Mouse (Mus musculus): ENCODE results near the gene Large2. TPM values are rescaled to one million over a fixed set of nuclear protein-coding genes. Genes with fewer than 3 reads are reported as not detected.
"Not testable (repeated sequence)": the region's sequence is repeated elsewhere in the genome, so short reads cannot be mapped to it uniquely, and the experiment has no call there.

The Large2 gene
- polyA plus RNA-seq (2012; rRNA removed): 0.50 and 0.66 TPM in 2 replicates

DNA sequence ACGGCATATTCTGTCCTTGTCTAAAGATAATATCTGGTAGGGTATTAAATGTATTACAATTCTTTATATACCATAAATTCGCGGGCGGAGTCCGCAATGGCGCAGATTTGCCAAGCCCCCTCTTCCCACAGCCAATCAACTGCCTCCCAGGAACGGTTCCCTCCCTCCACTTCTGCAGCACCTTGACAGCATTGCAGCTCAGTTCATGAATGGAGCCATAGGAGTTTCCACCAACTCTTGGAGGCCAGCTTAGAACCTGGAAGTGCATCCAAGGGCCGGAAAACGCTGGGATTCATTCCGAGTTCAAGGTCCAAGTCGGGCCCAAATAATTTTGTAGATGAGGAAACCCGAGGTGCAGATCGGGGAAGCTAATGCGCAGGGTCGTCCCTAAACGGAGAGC, at the start of gene Large2, which contains the start of gene Pex16:
Gene Large2 (minus strand): TSS at position 356 of the 400 bp plus-strand sequence.
Gene Pex16 (plus strand): TSS at position 163 of the 400 bp plus-strand sequence.
- peak in 1 of 2 experiments; percentile 73 for DNase-seq (ENCODE audit: extremely low spot score in 1 of 2, low spot score in 1 of 2)

DNA sequence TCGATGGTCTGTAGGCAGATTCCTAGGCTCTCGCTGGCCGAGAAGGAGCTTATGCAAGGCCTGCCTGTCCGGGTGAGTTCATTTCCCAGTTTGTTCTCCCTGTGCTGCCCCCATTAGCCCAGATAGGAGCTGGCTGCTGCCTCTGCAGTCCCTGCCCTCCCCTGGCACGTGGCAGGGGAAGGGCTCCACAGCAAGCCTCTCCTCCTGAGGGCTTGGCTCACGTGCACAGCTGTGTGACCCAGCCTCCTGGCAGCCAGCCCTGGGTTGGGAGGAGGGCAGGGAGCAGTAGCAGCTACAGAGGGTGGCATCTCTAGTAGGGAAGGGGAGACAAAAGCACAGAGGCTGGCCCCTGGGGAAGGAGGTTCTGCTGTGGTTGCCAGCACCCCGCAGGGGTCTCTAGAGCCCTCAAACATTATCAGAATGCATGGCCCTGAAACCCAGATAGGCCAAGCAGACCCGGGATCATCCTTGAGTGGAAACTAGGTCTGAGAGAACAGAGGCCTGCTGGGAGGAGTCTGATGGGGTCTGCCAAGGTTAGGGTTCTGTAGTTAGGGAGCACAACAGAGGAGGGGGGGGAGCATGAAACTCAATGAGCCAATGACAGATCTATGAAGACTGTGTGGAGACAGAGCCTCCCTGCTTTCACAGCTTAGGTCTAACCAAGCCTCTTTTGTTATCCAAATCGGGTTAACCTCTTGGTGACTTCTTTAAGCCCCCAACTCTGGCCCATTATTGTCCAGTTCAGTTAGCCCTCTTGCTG, 49.2 kb upstream of the Large2 start:
- DNase-seq (ENCODE audit: extremely low spot score in 1 of 2, low spot score in 1 of 2): peak; percentile 82 to 92

DNA sequence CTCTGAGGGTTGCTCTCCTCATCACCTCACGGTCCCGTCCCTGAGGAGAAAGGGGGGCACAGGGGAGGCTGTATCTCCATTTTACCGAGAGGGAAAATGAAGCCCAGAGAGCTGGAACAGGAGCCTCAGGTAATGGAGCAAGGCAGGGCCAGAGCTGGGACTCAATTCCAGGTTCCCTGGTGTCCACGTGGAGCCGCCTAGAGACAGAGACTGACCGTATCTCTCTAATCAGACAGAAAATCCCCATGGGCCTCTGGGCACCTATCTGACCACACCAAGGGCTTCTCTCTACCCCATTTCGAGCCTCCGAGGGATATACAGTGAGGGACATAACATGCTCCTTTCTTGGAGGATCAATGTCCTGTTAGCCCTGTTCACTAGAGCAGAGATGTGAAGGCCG, 48.5 kb upstream of the Large2 start:
- no peak for DNase-seq (ENCODE audit: extremely low spot score in 1 of 2, low spot score in 1 of 2)

DNA sequence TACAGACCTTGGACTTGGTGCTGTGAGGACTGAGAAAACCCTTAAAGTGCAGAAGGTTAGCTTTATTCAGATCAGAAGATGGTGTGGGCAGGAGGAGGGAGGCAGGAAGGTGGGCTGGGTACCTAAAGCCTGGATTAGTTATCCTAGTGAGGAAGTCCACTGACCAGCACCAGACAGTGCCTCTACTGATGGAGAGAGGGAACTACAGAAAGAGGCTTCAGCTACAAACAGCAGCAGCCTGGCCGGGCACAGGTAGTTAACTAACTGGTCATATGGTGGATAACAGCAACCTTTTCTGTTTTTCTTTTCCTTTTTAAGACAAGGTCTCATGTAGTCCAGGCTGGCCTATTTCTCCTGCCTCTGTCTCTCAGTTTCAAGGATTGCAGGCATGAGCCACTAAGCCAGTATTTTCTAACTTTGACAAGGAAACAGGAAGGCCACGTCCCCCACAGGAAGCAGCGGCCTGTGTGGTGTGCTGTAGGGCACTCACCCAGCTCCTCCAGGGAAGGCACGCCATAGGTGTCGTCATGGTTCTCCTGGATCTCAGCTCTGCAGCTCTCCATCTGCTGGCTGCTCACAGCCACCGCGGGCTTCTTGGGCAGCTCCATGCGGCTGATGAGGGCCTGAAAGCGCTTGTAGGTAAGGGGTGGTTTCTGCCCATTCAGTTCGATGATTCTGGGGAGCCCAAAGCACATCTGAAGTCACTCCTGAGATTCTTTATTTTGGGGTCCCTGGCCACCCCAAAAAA, 47.9 kb upstream of the Large2 start:
- DNase-seq (ENCODE audit: extremely low spot score in 1 of 2, low spot score in 1 of 2): no peak

DNA sequence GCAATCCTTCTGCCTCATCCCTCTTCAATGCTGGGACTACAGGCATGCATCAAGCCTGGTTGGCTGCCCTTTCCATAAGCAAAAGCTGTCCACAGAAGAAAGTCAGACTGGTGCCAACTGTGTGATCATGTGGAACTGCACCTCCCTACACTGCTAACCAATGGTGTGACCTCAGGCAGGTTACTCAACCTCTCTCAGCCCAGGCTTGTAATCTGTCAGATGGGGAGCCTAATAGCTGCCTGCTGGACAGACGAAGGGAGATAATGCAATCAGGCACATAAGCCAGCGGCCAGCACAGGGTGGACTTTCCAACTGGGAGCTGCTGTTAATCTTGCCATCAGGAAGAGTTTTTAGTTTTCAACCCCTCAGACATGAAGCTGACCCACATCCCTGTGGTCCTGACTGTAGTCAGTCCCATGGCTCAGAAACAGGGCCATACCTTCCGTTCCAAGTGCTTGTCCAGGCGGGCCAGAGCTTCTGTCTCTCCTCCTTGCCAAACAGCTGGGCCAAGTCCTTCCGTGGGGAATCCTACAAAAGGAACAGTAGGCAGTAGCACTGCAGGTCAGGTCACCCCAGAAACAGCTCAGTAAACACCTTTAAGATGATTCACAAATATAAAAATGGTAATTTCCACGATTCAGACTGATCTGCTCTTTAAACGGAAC, 47.2 kb upstream of the Large2 start:
- DNase-seq (ENCODE audit: extremely low spot score in 1 of 2, low spot score in 1 of 2): no peak

DNA sequence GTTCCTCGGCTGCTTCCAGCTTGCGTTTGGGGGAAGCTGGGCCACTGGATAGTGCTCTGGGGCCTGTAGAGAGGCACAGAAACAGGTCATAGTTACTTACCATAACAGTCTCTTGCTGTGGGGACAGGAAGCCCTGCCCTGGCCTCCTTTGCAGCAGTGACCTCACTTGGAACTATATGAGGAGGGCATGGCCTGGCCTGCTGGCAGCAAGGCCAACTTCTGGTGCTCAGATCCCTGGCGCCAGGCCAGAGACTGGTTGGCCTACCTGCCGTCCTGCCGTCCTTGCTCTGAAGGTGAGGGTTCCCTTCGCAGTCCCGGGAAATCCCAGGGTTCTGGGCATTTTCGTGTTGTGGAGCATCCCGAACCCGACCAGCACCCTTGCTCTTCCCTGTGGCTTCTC, 37.0 kb upstream of the Large2 start:
- no peak for DNase-seq (ENCODE audit: extremely low spot score in 1 of 2, low spot score in 1 of 2)

DNA sequence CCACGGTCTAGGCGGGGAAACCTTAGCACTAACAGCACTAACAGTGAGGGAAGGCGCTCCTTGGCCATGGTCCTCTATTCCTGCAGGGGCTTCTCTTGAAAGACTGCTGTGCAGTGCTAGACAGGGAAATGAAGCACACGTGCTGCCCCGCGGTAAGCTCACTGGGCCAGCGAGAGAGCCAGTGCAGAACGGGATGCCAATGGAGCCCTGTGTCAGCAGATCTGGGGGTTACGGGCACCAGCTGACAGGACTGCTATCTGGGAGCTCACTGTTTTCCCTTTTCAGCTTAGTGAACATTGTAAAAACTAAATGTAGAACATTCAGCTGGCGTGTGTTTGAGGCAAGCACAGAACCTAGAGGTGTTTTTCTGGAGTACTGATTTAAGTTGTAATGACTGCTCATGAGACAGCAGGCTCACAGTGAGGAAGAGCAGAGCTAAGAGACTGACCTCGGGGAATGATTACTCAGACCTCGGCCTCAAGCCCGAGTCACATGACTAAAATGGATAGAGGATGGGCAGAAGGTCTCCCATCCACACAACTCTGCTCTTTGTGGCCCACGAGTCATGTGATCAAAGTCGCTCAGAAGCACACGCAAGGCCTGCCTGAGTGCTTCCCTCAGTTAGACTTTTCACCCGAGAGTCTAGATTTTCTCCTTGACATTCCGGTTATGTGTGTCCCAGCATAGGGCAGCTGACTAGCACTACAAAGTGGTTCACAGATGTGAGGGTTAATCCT, 33.8 kb upstream of the Large2 start:
- DNase-seq (ENCODE audit: extremely low spot score in 1 of 2, low spot score in 1 of 2): no peak

DNA sequence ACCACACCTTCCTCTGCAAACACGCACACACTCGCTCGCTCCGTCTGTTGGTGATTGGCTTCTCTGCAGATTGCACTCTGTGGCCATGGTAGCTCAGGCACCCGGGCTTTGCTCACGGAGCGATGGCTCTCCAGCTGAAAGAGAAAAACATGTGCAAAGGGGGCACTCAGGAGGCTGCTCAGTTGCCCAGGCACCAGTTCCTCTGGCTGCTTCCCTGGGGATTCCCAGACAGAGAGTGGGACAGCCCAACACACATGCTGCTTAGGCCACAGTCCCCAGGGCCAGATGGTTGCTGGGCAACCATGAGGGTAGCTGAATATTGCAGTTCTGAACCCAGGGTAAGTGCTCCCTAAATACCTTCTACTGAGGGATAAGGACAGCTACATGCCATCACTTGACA, 31.0 kb upstream of the Large2 start:
- no peak for DNase-seq (ENCODE audit: extremely low spot score in 1 of 2, low spot score in 1 of 2)

DNA sequence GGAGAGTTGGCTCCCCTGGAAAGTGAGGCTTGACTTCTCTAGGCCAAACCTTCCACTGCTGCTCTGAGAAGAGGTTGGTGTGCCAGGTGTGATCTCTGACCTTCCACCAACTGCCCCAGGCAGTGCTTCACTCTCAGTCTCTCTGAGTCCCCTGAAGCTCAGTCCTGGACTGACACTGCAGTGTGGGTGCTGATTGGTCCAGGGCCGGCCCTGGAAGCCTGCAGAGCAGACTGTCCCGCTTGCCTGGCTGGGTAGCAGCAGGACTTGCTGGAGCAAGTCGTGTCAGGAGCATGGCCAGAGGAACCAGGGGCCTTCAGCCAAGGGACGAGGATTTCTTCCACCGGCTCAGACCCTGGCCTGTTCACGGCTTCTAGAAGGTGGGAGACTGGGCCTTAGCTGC, 30.1 kb upstream of the Large2 start:
- DNase-seq (ENCODE audit: extremely low spot score in 1 of 2, low spot score in 1 of 2): no peak

DNA sequence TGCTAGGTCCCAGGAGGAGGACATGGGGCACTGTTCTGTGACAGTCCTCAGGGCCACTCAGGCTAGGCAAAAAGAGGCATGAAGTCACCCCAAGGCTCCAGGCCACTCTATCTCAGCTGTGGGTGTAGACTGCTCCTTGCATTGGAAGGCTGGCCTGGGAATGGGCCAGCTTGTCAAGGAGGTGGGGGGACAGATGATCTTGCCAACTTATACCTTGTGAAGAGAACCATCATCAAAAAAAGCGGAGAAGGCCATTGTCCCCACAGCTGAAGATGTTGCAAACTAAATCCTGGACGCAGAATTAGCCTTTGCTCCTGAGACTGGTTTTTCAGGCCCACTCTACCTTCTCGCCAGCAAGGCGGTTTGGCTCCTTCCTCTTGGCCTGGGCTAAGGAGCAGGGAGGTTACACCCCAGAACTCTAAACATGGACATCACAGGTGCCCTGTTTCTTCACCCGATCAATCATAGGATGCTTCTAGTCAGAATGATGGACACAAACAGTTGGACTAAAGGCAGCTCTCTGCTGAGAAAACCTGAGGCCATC, 29.2 kb upstream of the Large2 start:
- DNase-seq (ENCODE audit: extremely low spot score in 1 of 2, low spot score in 1 of 2): no peak

DNA sequence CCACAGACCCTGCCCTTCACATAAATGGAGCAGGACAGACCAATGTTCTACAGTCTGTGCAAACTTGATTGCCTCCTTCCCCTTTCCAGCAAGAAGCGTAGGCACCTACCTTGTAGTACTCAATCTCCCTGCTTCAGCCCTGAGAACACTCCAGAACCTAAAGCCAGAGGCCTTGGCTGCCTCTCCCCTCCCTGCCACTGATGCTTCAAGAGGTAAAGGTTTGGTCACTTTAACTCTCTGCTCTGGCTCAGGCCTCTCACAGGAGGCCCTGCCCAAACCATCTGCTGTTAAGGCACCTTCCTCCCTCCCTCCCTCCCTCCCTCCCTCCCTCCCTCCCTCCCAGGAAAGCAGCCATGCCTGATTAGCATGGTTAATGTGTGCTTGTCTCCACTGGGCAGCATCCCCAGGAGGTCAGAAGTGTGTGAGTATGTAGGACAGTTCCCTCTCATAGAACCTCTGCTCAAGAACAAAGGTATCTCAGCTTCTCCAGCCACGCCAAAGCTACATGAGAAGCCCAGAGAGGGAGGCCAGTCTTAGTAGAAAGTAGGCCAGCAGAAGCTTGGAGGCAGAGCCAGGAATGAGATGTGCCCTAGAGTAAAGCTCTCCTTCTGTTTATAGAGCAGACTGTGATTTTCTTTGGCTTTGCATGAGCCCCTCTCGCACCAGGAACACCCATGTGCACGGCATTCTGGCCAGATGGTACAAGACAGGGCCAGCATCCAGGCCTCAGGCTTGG, 28.1 kb upstream of the Large2 start:
- no peak for DNase-seq (ENCODE audit: extremely low spot score in 1 of 2, low spot score in 1 of 2)

DNA sequence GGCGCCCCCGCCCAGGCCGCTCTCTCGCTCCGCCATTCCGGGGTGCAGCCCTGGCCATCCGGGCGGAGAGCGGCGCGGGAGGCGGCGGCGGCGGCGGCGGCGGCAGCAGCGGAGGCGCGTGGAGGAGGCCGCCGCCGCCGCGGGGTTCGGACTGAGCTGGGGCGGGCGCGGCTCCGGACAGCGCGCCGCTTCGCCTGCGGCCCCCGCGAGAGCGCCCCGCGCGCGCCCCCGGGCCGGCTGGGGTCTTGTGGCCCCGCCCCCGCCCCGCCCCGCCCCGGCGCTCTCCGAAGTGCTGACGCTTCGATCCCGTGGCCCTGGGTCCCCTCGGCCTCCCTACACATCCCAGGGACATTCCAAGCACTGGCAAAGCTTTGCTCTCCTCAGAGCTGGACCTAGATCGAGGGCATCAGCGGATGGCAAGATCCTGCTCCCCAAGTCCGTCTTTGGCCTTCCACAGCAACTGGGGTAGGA, 26.5 kb upstream of the Large2 start, which contains the start of gene Mapk8ip1:
Gene Mapk8ip1 (minus strand): TSS at position 173 of the 471 bp plus-strand sequence.
- no peak for DNase-seq (ENCODE audit: extremely low spot score in 1 of 2, low spot score in 1 of 2)

DNA sequence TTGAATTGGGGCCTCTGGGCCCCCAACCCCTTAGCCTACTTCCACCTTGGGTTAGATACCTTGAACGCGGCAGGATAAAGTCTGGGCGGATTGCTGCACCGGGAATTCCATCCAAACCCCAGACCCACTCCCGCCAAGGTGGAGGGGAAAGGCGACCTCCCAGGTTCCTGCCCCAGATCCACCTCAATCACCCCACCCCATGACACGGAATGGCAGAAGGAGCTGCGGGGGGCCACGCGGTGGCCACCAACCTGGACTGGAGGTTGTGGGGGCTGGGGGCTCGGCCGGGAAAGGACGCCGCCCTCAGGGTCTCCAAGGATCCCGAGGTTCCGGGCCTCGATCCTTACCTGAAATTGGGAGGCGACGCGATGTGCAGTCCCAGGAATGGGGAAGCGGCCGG, 26.0 kb upstream of the Large2 start:
- no peak for DNase-seq (ENCODE audit: extremely low spot score in 1 of 2, low spot score in 1 of 2)

DNA sequence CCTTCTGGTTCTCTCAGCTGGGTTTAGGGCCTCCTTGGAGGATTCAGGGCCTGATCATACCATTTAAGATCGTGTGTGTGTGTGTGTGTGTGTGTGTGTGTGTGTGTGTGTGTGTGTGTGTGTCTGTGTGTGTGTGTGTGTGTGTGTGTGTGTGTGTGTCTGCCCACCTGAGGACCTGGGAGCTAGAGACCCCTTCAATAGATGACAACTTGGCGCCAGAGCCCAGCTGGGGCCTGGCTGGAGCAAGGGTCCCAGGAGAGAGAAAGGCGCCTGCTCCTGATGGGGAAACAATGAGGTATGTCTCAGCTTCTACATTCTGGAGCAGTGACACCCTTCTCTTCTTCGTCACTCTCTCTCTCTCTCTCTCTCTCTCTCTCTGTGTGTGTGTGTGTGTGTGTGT, 25.2 kb upstream of the Large2 start:
- DNase-seq (ENCODE audit: extremely low spot score in 1 of 2, low spot score in 1 of 2): not testable (repeated sequence)

DNA sequence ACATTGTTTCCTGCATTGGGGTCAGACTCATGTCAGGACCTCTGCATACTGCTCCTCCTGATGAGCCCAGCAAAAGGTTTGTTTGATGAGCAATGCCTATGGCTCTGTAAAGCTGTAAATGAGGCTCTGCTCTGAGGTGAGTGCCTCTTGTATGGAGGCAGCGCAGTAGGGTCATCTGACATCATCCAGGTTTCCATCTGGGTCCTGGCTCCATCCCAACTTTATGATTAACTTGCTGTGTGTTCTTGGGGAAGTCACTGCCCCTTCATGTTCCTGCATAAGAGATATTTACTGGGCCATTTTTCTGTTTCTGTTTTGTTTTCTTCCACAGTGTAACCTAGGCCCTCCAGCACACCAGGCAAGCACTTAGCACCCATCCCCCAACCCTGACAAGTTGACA, 22.8 kb upstream of the Large2 start:
- no peak for DNase-seq (ENCODE audit: extremely low spot score in 1 of 2, low spot score in 1 of 2)

DNA sequence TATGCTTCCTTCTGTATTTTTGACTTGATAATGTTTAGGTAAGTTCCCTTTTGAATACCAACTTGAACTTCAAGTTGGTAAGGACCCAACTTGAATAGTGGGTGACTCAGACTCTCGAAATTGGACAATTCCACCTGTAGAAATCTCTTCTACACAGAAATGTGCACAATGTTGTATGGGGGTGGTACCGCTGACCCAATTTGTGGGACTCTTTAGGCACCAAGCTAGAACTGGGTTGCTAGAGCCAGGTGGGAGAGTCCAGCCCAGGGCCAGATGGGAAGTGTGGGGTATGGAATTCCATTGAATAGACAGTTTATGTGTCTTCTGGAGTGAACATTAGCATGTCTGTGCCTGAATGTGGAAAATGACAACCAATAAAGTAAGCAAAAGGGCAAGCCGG, 20.9 kb upstream of the Large2 start:
- no peak for DNase-seq (ENCODE audit: extremely low spot score in 1 of 2, low spot score in 1 of 2)

DNA sequence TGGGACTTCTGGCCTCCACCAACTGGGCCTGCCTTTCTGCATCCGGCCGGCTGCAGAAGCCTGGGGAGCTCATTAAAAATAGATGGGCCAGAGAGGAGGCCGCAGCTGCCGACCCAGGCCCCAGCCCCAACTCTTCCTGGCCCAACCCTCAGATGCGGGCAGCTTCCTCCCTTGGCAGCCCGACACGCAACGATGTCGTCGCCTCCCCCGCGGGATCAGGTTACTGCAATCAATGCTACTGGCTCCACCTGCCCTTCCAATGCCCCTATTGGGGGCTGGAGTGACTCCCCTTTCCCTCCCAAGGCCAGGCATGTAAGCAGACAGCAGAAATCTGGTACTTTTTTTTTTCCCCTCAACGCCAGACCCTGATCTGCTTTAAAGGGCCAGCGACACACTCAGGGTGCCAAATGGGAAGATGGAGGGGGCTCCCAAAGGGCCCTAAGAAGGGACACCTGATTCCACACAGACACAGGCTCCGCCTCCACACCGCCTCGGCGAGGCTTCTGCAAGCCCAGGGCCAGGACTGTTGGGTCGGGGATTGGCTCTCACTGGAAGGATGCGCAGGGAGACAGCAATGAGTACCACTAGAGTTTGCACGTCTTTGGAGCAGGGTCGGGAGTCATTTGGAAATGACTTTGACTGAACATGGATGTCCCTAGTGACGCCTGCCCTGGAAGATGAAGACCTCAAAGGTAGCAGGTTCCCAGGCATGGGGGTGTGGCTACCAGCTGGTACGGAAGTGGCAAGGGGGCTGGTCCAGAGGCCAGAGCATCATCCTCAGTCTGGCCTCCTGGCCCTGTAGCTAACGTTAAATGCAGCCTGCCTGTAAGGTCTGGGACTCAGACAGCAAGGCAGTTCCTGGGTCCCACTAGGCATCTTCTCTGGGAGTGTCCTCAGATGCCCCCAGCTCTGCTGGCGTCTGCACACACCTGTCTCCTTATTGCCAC, 17.9 kb upstream of the Large2 start:
- no peak for DNase-seq (ENCODE audit: extremely low spot score in 1 of 2, low spot score in 1 of 2)

DNA sequence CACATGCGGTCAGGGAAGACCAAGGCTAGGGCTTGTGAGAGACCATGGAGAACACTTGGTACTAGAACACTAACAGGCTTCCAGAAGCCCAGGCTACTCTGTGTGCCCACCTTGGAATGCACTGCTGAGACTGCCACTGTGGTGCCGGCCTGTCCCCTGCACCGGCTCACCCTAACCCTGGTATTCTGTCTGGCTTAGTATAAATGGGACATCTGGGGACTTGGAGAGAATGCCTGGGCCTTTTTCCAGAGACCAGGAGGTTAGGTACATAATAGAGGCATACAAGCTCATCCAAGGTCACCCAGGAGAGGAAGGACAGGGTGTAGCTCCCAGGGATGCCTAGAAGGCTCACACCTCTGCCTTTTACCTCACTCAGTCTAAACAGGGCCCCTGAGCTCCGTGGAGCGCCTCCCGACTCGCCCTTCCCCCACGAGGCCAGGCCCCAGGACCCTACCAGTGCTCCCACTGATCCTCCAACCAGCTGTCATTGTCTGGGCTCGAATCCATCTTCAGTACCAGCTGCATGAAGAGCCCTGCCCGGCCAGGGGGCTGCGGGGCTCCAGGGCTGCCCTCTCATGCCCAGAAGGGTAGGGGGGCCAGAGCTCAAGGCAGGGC, 17.1 kb upstream of the Large2 start:
- DNase-seq (ENCODE audit: extremely low spot score in 1 of 2, low spot score in 1 of 2): no peak

All from frontal cortex, adult 2 months (tissue).